Mouse (Mus musculus) forebrain, embryonic 16.5 days (tissue): ENCODE results near the gene Phf21a. TPM values are rescaled to one million over a fixed set of nuclear protein-coding genes. Genes with fewer than 3 reads are reported as not detected.

Experiments used
- ATAC-seq: fragments of 200-750 bp; cut with Nextera tagmentation; 2 replicates; pipeline ENCODE4 v1.8.0; 2017; ENCODE audit warnings: mild to moderate bottlenecking, moderate library complexity
- H3K27ac ChIP-seq: fragments of 300-500 bp; sonication (generic); 2 replicates; pipeline ENCODE4 v1.5.1; 2014; ENCODE audit warnings: low read length, control low read depth
- H3K27me3 ChIP-seq: fragments of 300-500 bp; sonication (generic); replicated peaks from 2 replicates; pipeline ENCODE4 v1.6.1; 2014; ENCODE audit warnings: low read length; ENCODE audit not compliant: control insufficient read depth, insufficient read depth
- H3K36me3 ChIP-seq: fragments of 300-500 bp; sonication (generic); 2 replicates; pipeline ENCODE4 v1.6.1; 2014; ENCODE audit not compliant: control insufficient read depth, insufficient read depth
- H3K4me1 ChIP-seq: fragments of 300-500 bp; sonication (generic); replicated peaks from 2 replicates; pipeline ENCODE4 v1.6.1; 2014; ENCODE audit warnings: low read length; ENCODE audit not compliant: control insufficient read depth, insufficient read depth
- H3K4me2 ChIP-seq: fragments of 300-500 bp; sonication (generic); 2 replicates; pipeline ENCODE4 v1.6.1; 2014; ENCODE audit warnings: mild to moderate bottlenecking, low read length, control low read depth
- H3K4me3 ChIP-seq: fragments of 300-500 bp; sonication (generic); replicated peaks from 2 replicates; pipeline ENCODE4 v1.5.1; 2014; ENCODE audit warnings: mild to moderate bottlenecking, low read length, control low read depth
- H3K9ac ChIP-seq: fragments of 300-500 bp; sonication (generic); replicated peaks from 2 replicates; pipeline ENCODE4 v1.6.1; 2014; ENCODE audit warnings: low read depth, low read length, control low read depth
- H3K9me3 ChIP-seq: fragments of 300-500 bp; sonication (generic); 2 replicates; pipeline ENCODE4 v1.6.1; 2016; ENCODE audit warnings: low read length; ENCODE audit not compliant: control insufficient read depth
- WGBS: fragments of 180-500 bp; shearing (Covaris S2); extraction: QIAGEN DNeasy Blood & Tissue Kit; methylation state at CpG from one replicate; pipeline ENCODE4 v1.1.7; 2014; 5-methylcytosine and 5-hydroxymethylcytosine counted together
- polyA plus RNA-seq: library from polyadenylated mRNA; unstranded; fragments of >200 nt; fragmentation: Nextera tagmentation; extraction: Ambion mirVana; gene quantifications from 2 replicates; pipeline ENCODE4 v1.2.1, GENCODE M21; 2015

Phf21a gene
- polyA plus RNA-seq, 1 experiment from 2014 or later, result 43.5 TPM

- 8% methylated on average over 10 of the region's 10 CpGs for WGBS
- no peaks in the 10 kb centered on the region for H3K36me3 ChIP-seq
- peaks cover 44% of the 10 kb centered on the region for H3K4me1 ChIP-seq
- no peak overlapping the region for H3K4me3 ChIP-seq
- H3K27me3 ChIP-seq, result peaks cover 15% of the 10 kb centered on the region
- H3K9me3 ChIP-seq, result no peaks in the 10 kb centered on the region
- no peak overlapping the region for H3K4me2 ChIP-seq
- ATAC-seq, result no peak
- H3K27ac ChIP-seq, result no peak overlapping the region
- H3K9ac ChIP-seq, result no peak overlapping the region
These were observed 279.2 kb downstream of the Phf21a start for GRCm38 (mm10) chr2:92371971-92372690.

- Histone ChIP-seq H3K4me3 (no peak overlapping the region), H3K4me1 (peaks cover 44% of the 10 kb centered on the region), H3K27ac (no peak overlapping the region), H3K9me3 (no peaks in the 10 kb centered on the region), H3K9ac (no peak overlapping the region), H3K27me3 (peaks cover 15% of the 10 kb centered on the region), H3K4me2 (no peak overlapping the region), H3K36me3 (no peaks in the 10 kb centered on the region)
- 23% methylated on average over 9 of the region's 9 CpGs for WGBS
- ATAC-seq, result no peak
These were observed 280.0 kb downstream of the Phf21a start for GRCm38 (mm10) chr2:92372767-92373436.

GRCm38 (mm10) chr2:92373437-92373813, 280.5 kb downstream of the Phf21a start:
- no peak overlapping the region for H3K27ac ChIP-seq
- no peak overlapping the region for H3K9ac ChIP-seq
- no peak overlapping the region for H3K4me3 ChIP-seq
- H3K9me3 ChIP-seq, result no peaks in the 10 kb centered on the region
- 58% methylated on average over 11 of the region's 11 CpGs for WGBS
- H3K4me2 ChIP-seq, result no peak overlapping the region
- no peak for ATAC-seq
- peaks cover 15% of the 10 kb centered on the region for H3K27me3 ChIP-seq
- H3K4me1 ChIP-seq, result peaks cover 44% of the 10 kb centered on the region
- H3K36me3 ChIP-seq, result no peaks in the 10 kb centered on the region

GRCm38 (mm10) chr2:92374514-92374913, 281.6 kb downstream of the Phf21a start, which contains the start of the genes Pex16 and Large2:
Gene Pex16, plus strand, starts transcription at chr2:92374676.
Gene Large2, minus strand, starts transcription at chr2:92374869.
- H3K4me3 ChIP-seq, result peak within 1 kb of the TSS; percentile 71
- H3K4me1 ChIP-seq, result peaks cover 44% of the 10 kb centered on the region
- WGBS, result 4% methylated on average over 16 of the region's 16 CpGs
- peak within 1 kb of the TSS; percentile 93 for H3K4me2 ChIP-seq
- peak within 1 kb of the TSS; percentile 88 for H3K27ac ChIP-seq
- no peaks in the 10 kb centered on the region for H3K9me3 ChIP-seq
- H3K36me3 ChIP-seq, result peaks cover 3% of the 10 kb centered on the region; the same call in 1 of the 2 replicates
- H3K9ac ChIP-seq, result peak within 1 kb of the TSS; percentile 74
- ATAC-seq, result peak; percentile 37
- H3K27me3 ChIP-seq, result peaks cover 15% of the 10 kb centered on the region

- peak overlapping the region; percentile 93 for H3K4me2 ChIP-seq
- peak; percentile 95 for ATAC-seq
- WGBS, result 0% methylated on average over 29 of the region's 29 CpGs
These were observed 282.2 kb downstream of the Phf21a start for GRCm38 (mm10) chr2:92375099-92375623.

GRCm38 (mm10) chr2:92375788-92376187, 282.9 kb downstream of the Phf21a start:
- H3K4me2 ChIP-seq, result peak overlapping the region; percentile 93
- peaks cover 5% of the 10 kb centered on the region for H3K27me3 ChIP-seq
- peak overlapping the region; percentile 74 for H3K9ac ChIP-seq
- H3K4me1 ChIP-seq, result peaks cover 38% of the 10 kb centered on the region
- peaks cover 4% of the 10 kb centered on the region; the same call in 1 of the 2 replicates for H3K36me3 ChIP-seq
- peak overlapping the region; percentile 88 for H3K27ac ChIP-seq
- ATAC-seq, result no peak
- no peaks in the 10 kb centered on the region for H3K9me3 ChIP-seq
- WGBS, result 12% methylated on average over 10 of the region's 10 CpGs
- H3K4me3 ChIP-seq, result peak overlapping the region; percentile 71

More at GRCm38 (mm10) chr2:92375099-92375623, 282.2 kb downstream of the Phf21a start:
- peak overlapping the region; percentile 74 for H3K9ac ChIP-seq
- H3K27me3 ChIP-seq, result peaks cover 8% of the 10 kb centered on the region
- peaks cover 3% of the 10 kb centered on the region; the same call in 1 of the 2 replicates for H3K36me3 ChIP-seq
- peaks cover 44% of the 10 kb centered on the region for H3K4me1 ChIP-seq
- peak overlapping the region; percentile 88 for H3K27ac ChIP-seq
- H3K9me3 ChIP-seq, result no peaks in the 10 kb centered on the region
- peak overlapping the region; percentile 71 for H3K4me3 ChIP-seq

- Histone ChIP-seq H3K27ac (no peak overlapping the region), H3K9ac (no peak overlapping the region), H3K27me3 (peaks cover under 1% of the 10 kb centered on the region), H3K4me2 (peak overlapping the region; percentile 93), H3K4me1 (peaks cover 33% of the 10 kb centered on the region), H3K9me3 (no peaks in the 10 kb centered on the region), H3K4me3 (no peak overlapping the region; the same call in 1 of the 2 replicates), H3K36me3 (peaks cover 6% of the 10 kb centered on the region; the same call in 1 of the 2 replicates)
- 79% methylated on average over 6 of the region's 6 CpGs for WGBS
- no peak for ATAC-seq
These were observed 283.4 kb downstream of the Phf21a start for GRCm38 (mm10) chr2:92376300-92376699.

GRCm38 (mm10) chr2:92377320-92377719, 284.4 kb downstream of the Phf21a start:
- Histone ChIP-seq H3K4me1 (peaks cover 23% of the 10 kb centered on the region), H3K27me3 (no peaks in the 10 kb centered on the region), H3K36me3 (peaks cover 6% of the 10 kb centered on the region; the same call in 1 of the 2 replicates), H3K27ac (no peak overlapping the region), H3K4me2 (no peak overlapping the region), H3K9ac (no peak overlapping the region), H3K4me3 (no peak overlapping the region), H3K9me3 (no peaks in the 10 kb centered on the region)
- 94% methylated on average over 7 of the region's 7 CpGs for WGBS
- no peak for ATAC-seq
